Mouse (Mus musculus): ENCODE results near the gene Camk1g.

DNA sequence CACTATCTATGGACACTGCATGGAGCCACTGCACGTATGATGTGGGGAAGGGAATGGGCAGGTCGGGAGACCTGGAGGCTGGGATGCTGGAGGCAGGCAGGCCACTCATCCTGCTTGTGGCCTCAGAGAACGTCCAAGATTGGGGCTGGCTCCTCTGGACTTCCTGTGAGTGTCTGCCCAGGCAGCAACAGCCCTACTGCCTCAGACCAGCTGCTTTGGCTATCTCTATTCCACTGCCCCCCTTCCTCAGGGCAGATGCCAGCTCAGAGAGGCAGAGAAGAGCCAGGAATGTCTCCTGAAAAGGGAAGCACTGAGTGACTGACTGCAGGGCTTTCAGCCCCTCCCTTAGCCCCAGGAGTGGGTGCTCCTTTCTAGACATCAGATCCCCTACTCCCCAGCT, 23.2 kb downstream of the Camk1g start:
- TF ChIP-seq CTCF (IDR thresholded peaks at IDR 0.05; ENCODE audit: borderline replicate concordance, control insufficient read depth, extremely low read depth, insufficient read depth, low read length, poor library complexity) (no peak), POLR2A (IDR thresholded peaks at IDR 0.05; ENCODE audit: control insufficient read depth, extremely low read depth, insufficient read depth, low read length, poor library complexity) (no peak)
